Mouse (Mus musculus) limb, embryonic 11.5 days (tissue): ENCODE measurements at regions not wholly inside any gene's neighbourhood (a gene's known extent, or its start where the extent isn't known, plus 50 kb on each side); places are given as distances from the start of the nearest gene placed in this dataset.

ENCODE experiments used
- ATAC-seq: fragments of 200-750 bp; cut with Nextera tagmentation; 2 replicates; pipeline ENCODE4 v1.8.0; 2017; ENCODE audit warnings: low read depth; ENCODE audit not compliant: insufficient number of reproducible peaks, low FRiP score, low TSS enrichment
- DNase-seq: peaks from one replicate; pipeline ENCODE4 v3.0.0-alpha.2; 2015; ENCODE audit warnings: low spot score
- H3K27ac ChIP-seq: fragments of 300-500 bp; sonication (generic); replicated peaks from 2 replicates; pipeline ENCODE4 v1.5.1; 2014; ENCODE audit warnings: low read depth, mild to moderate bottlenecking, low read length
- H3K27me3 ChIP-seq: fragments of 300-500 bp; sonication (generic); 2 replicates; pipeline ENCODE4 v1.6.1; 2014; ENCODE audit warnings: mild to moderate bottlenecking, low read length, mixed read lengths; ENCODE audit not compliant: control insufficient read depth, insufficient read depth
- H3K36me3 ChIP-seq: fragments of 300-500 bp; sonication (generic); 2 replicates; pipeline ENCODE4 v1.6.1; 2014; ENCODE audit warnings: mild to moderate bottlenecking, low read length, moderate library complexity, mixed read lengths; ENCODE audit not compliant: control insufficient read depth, insufficient read depth
- H3K4me1 ChIP-seq: fragments of 300-500 bp; sonication (generic); 2 replicates; pipeline ENCODE4 v1.6.1; 2014; ENCODE audit warnings: low read length, mixed read lengths; ENCODE audit not compliant: control insufficient read depth, insufficient read depth
- H3K4me2 ChIP-seq: fragments of 300-500 bp; sonication (generic); 2 replicates; pipeline ENCODE4 v1.6.1; 2014; ENCODE audit warnings: low read depth, mild to moderate bottlenecking, moderate library complexity; ENCODE audit not compliant: severe bottlenecking
- H3K4me3 ChIP-seq: fragments of 300-500 bp; sonication (generic); 2 replicates; pipeline ENCODE4 v1.5.1; 2014; ENCODE audit warnings: low read depth, low read length
- H3K9ac ChIP-seq: fragments of 300-500 bp; sonication (generic); 2 replicates; pipeline ENCODE4 v1.6.1; 2014; ENCODE audit warnings: mild to moderate bottlenecking, low read length
- H3K9me3 ChIP-seq: fragments of 300-500 bp; sonication (generic); 2 replicates; pipeline ENCODE4 v1.6.1; 2016; ENCODE audit warnings: low read length; ENCODE audit not compliant: control insufficient read depth
- WGBS: fragments of 180-500 bp; shearing (Covaris S2); extraction: QIAGEN DNeasy Blood & Tissue Kit; methylation state at CpG from one replicate; pipeline ENCODE4 v1.1.7; 2014; 5-methylcytosine and 5-hydroxymethylcytosine counted together

DNA sequence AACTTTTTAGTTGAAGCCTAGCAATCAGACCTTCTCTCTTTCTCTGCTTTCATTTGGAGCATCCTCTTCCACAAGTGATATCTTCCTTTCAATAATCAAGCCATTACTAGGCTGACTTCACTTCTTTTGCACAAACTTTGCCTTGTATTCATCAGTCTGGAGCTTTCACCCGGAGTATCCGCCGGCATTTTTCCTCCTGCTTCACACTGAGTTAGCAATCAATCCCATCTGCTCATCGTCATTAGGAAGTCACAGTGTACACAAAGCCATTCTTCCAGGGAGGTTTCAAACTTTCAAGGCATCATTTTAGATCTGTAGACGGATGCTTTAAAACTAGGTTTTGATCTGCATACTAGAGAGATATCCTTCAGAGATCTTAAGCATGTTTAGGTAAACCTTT, 693.7 kb downstream of the Stpg2 start:
- WGBS = 24% methylated on average over 5 of the region's 5 CpGs
- no peaks in the 10 kb centered on the region for H3K36me3 ChIP-seq
- DNase-seq (no peak), ATAC-seq (no peak)
- H3K9me3 ChIP-seq = no peaks in the 10 kb centered on the region
- no peaks in the 10 kb centered on the region for H3K4me1 ChIP-seq
- H3K4me3 ChIP-seq = no peak overlapping the region
- H3K9ac ChIP-seq = no peak overlapping the region
- no peaks in the 10 kb centered on the region for H3K27me3 ChIP-seq
- no peak overlapping the region for H3K4me2 ChIP-seq
- no peak overlapping the region for H3K27ac ChIP-seq

- ATAC-seq (no peak), DNase-seq (no peak)
- H3K27ac ChIP-seq = no peak overlapping the region
- no peaks in the 10 kb centered on the region for H3K4me1 ChIP-seq
- no peaks in the 10 kb centered on the region for H3K9me3 ChIP-seq
- 81% methylated on average over 2 of the region's 2 CpGs for WGBS
- no peaks in the 10 kb centered on the region for H3K27me3 ChIP-seq
- H3K36me3 ChIP-seq = no peaks in the 10 kb centered on the region
- H3K9ac ChIP-seq = no peak overlapping the region
- no peak overlapping the region for H3K4me3 ChIP-seq
- H3K4me2 ChIP-seq = no peak overlapping the region
These were observed 708.3 kb downstream of the Stpg2 start for GRCm38 (mm10) chr3:139913639-139914330.

- Histone ChIP-seq H3K4me3 (no peak overlapping the region), H3K27me3 (no peaks in the 10 kb centered on the region), H3K9me3 (no peaks in the 10 kb centered on the region), H3K36me3 (no peaks in the 10 kb centered on the region), H3K27ac (no peak overlapping the region), H3K9ac (no peak overlapping the region), H3K4me2 (no peak overlapping the region), H3K4me1 (no peaks in the 10 kb centered on the region)
- ATAC-seq = no peak
- WGBS = 83% methylated on average over 3 of the region's 3 CpGs
- no peak for DNase-seq
These were observed 716.8 kb downstream of the Stpg2 start for GRCm38 (mm10) chr3:139922267-139922666.

GRCm38 (mm10) chr3:139933039-139933438, 727.5 kb downstream of the Stpg2 start:
- no peak for ATAC-seq
- no peak for DNase-seq
- WGBS = 60% methylated on average over 4 of the region's 4 CpGs
- Histone ChIP-seq H3K27me3 (no peaks in the 10 kb centered on the region), H3K9me3 (no peaks in the 10 kb centered on the region), H3K27ac (no peak overlapping the region), H3K9ac (no peak overlapping the region), H3K4me1 (no peaks in the 10 kb centered on the region), H3K4me3 (no peak overlapping the region), H3K4me2 (no peak overlapping the region), H3K36me3 (no peaks in the 10 kb centered on the region)

DNA sequence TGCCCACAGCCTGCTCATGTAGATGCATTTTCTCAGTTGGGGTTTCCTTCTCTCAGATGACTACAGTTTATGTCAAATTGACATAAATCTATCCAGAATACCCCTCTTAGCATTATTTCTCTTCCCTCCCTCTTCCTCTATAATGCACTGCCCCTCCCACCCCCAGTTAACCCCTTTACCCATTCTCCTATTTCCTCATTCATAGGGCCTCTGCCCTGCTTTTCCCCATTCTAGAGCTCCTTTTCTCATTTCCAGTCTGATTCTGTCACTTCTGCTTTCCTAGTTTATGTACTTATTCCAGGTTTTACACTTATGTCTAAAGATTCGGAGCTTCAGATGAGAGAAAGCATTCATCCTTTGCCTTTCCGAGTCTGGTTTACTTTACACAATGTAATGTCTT, 740.7 kb downstream of the Stpg2 start:
- H3K9ac ChIP-seq = no peak overlapping the region

GRCm38 (mm10) chr3:139947247-139947646, 741.8 kb downstream of the Stpg2 start:
- Histone ChIP-seq H3K9me3 (no peaks in the 10 kb centered on the region), H3K4me1 (no peaks in the 10 kb centered on the region), H3K27me3 (no peaks in the 10 kb centered on the region), H3K4me3 (no peak overlapping the region), H3K36me3 (no peaks in the 10 kb centered on the region), H3K9ac (no peak overlapping the region), H3K27ac (no peak overlapping the region), H3K4me2 (no peak overlapping the region)
- 80% methylated on average over 4 of the region's 4 CpGs for WGBS
- DNase-seq (no peak), ATAC-seq (no peak)

More for the DNA sequence above, 740.7 kb downstream of the Stpg2 start:
- ATAC-seq = no peak
- DNase-seq = no peak
- no peak overlapping the region for H3K4me2 ChIP-seq
- H3K36me3 ChIP-seq = no peaks in the 10 kb centered on the region
- H3K27ac ChIP-seq = no peak overlapping the region
- H3K9me3 ChIP-seq = no peaks in the 10 kb centered on the region
- H3K27me3 ChIP-seq = no peaks in the 10 kb centered on the region
- no peaks in the 10 kb centered on the region for H3K4me1 ChIP-seq
- 95% methylated on average over 2 of the region's 2 CpGs for WGBS
- H3K4me3 ChIP-seq = no peak overlapping the region

GRCm38 (mm10) chr3:139949096-139949495, 743.6 kb downstream of the Stpg2 start:
- WGBS = 65% methylated on average over 4 of the region's 4 CpGs
- Histone ChIP-seq H3K4me3 (no peak overlapping the region), H3K4me2 (no peak overlapping the region), H3K27me3 (no peaks in the 10 kb centered on the region), H3K36me3 (no peaks in the 10 kb centered on the region), H3K9ac (no peak overlapping the region), H3K9me3 (no peaks in the 10 kb centered on the region), H3K27ac (no peak overlapping the region), H3K4me1 (no peaks in the 10 kb centered on the region)
- ATAC-seq (no peak), DNase-seq (no peak)

GRCm38 (mm10) chr3:139950016-139950705, 744.7 kb downstream of the Stpg2 start:
- Histone ChIP-seq H3K4me1 (no peaks in the 10 kb centered on the region), H3K9me3 (no peaks in the 10 kb centered on the region), H3K27ac (no peak overlapping the region), H3K4me3 (no peak overlapping the region), H3K36me3 (no peaks in the 10 kb centered on the region), H3K4me2 (no peak overlapping the region), H3K9ac (no peak overlapping the region), H3K27me3 (no peaks in the 10 kb centered on the region)
- no peak for DNase-seq
- WGBS = 89% methylated on average over 8 of the region's 8 CpGs
- no peak for ATAC-seq
